Mouse (Mus musculus): ENCODE results near the gene Agtpbp1. TPM values are rescaled to one million over a fixed set of nuclear protein-coding genes. Genes with fewer than 3 reads are reported as not detected.

Agtpbp1 gene
- polyA plus RNA-seq, 1 experiment from 2014 or later, result 52.3 TPM

- Histone ChIP-seq H3K9me3 (no peaks in the 10 kb centered on the region), H3K4me1 (peaks cover 11% of the 10 kb centered on the region), H3K4me3 (no peak overlapping the region), H3K9ac (replicated peaks) (no peak overlapping the region), H3K36me3 (peaks cover 29% of the 10 kb centered on the region), H3K4me2 (replicated peaks) (no peak overlapping the region), H3K27ac (replicated peaks) (no peak overlapping the region), H3K27me3 (no peaks in the 10 kb centered on the region)
- WGBS, result 80% methylated on average over 5 of the region's 5 CpGs
- no peak for ATAC-seq (replicated peaks)
Measured at GRCm38 (mm10) chr13:59472222-59472621, 112.8 kb downstream of the Agtpbp1 start.

- Histone ChIP-seq H3K4me2 (replicated peaks) (no peak overlapping the region), H3K9ac (replicated peaks) (no peak overlapping the region), H3K4me3 (no peak overlapping the region), H3K9me3 (no peaks in the 10 kb centered on the region), H3K36me3 (peaks cover 21% of the 10 kb centered on the region), H3K4me1 (peaks cover 11% of the 10 kb centered on the region), H3K27me3 (no peaks in the 10 kb centered on the region), H3K27ac (replicated peaks) (no peak overlapping the region)
- ATAC-seq (replicated peaks), result no peak
- 92% methylated on average over 5 of the region's 5 CpGs for WGBS
Measured at GRCm38 (mm10) chr13:59469701-59470100, 115.3 kb downstream of the Agtpbp1 start.

DNA sequence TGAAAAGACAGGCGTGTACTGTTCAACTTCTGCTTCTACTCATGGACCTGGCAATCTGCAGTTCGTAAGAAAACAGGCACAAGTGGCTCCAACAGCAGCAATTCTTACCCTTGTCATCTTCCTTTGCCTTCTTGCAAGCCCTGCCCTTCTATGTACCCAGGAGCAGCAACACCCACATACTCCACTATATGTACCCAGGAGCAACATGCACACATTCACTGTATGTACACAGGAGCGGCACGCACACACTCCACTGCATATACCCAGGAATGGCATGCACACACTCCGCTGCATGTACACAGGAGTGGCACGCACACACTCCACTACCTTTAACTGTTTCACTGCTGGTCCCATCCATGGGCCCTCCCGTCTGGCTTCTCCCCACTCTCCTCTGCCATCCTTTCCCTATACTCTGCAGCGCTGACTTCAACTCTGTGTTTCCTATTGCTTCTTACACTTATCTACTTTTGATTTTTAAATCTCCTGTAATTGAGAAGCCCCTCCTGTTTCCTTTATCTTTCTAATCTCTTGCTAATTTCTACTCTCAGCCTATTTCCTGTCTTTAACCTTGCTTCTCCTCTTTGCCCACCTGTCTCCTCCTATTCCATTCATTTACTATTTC lies 116.7 kb downstream of the Agtpbp1 start:
- Histone ChIP-seq H3K4me2 (replicated peaks) (no peak overlapping the region), H3K9me3 (no peaks in the 10 kb centered on the region), H3K4me1 (peaks cover 11% of the 10 kb centered on the region), H3K4me3 (no peak overlapping the region), H3K27ac (replicated peaks) (peak overlapping the region; percentile 46), H3K36me3 (peaks cover 18% of the 10 kb centered on the region), H3K27me3 (no peaks in the 10 kb centered on the region), H3K9ac (replicated peaks) (no peak overlapping the region)
- ATAC-seq (replicated peaks), result no peak
- 79% methylated on average over 8 of the region's 8 CpGs for WGBS

GRCm38 (mm10) chr13:59467591-59467990 lies 117.4 kb downstream of the Agtpbp1 start:
- Histone ChIP-seq H3K36me3 (peaks cover 16% of the 10 kb centered on the region), H3K4me2 (replicated peaks) (no peak overlapping the region), H3K4me1 (peaks cover 11% of the 10 kb centered on the region), H3K9me3 (no peaks in the 10 kb centered on the region), H3K27me3 (no peaks in the 10 kb centered on the region), H3K27ac (replicated peaks) (peak overlapping the region; percentile 46), H3K9ac (replicated peaks) (no peak overlapping the region), H3K4me3 (no peak overlapping the region)
- 52% methylated on average over 3 of the region's 3 CpGs for WGBS
- peak; percentile 64 for ATAC-seq (replicated peaks)

GRCm38 (mm10) chr13:59460958-59461357 lies 124.1 kb downstream of the Agtpbp1 start:
- H3K4me1 ChIP-seq, result no peaks in the 10 kb centered on the region
- no peak for ATAC-seq (replicated peaks)
- no peaks in the 10 kb centered on the region for H3K9me3 ChIP-seq
- H3K27ac ChIP-seq (replicated peaks), result no peak overlapping the region
- no peaks in the 10 kb centered on the region for H3K27me3 ChIP-seq
- WGBS, result 89% methylated on average over 3 of the region's 3 CpGs
- H3K4me2 ChIP-seq (replicated peaks), result no peak overlapping the region
- H3K36me3 ChIP-seq, result peaks cover 8% of the 10 kb centered on the region
- H3K9ac ChIP-seq (replicated peaks), result no peak overlapping the region
- no peak overlapping the region for H3K4me3 ChIP-seq

DNA sequence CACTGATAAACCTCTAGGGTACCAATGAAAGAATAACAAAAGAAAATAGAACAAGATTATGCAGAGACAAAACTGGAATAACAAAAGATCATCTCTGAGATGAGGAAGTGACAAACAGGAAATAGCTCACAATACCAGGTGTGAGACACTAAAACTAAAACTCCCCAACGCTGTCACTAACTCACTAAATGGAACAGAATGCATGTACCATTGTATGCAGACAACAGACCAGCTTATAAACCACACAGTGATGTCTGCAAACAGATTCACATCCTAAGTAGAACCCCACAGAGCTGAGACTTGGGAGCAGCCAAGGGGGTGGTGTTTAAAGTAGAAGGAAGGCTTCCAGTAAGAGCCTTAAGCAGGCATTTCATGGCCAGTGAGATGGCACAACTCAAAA lies 128.8 kb downstream of the Agtpbp1 start:
- Histone ChIP-seq H3K27ac (replicated peaks) (no peak overlapping the region), H3K4me1 (no peaks in the 10 kb centered on the region; the same call in 1 of the 2 replicates), H3K9ac (replicated peaks) (no peak overlapping the region), H3K4me2 (replicated peaks) (no peak overlapping the region), H3K36me3 (0 out of 2 replicates have a peak, but pooled peaks cover 3% of the 10 kb centered on the region), H3K27me3 (no peaks in the 10 kb centered on the region), H3K4me3 (no peak overlapping the region), H3K9me3 (no peaks in the 10 kb centered on the region)
- no peak for ATAC-seq (replicated peaks)
- WGBS, result 81% methylated on average over 1 of the region's 1 CpGs

DNA sequence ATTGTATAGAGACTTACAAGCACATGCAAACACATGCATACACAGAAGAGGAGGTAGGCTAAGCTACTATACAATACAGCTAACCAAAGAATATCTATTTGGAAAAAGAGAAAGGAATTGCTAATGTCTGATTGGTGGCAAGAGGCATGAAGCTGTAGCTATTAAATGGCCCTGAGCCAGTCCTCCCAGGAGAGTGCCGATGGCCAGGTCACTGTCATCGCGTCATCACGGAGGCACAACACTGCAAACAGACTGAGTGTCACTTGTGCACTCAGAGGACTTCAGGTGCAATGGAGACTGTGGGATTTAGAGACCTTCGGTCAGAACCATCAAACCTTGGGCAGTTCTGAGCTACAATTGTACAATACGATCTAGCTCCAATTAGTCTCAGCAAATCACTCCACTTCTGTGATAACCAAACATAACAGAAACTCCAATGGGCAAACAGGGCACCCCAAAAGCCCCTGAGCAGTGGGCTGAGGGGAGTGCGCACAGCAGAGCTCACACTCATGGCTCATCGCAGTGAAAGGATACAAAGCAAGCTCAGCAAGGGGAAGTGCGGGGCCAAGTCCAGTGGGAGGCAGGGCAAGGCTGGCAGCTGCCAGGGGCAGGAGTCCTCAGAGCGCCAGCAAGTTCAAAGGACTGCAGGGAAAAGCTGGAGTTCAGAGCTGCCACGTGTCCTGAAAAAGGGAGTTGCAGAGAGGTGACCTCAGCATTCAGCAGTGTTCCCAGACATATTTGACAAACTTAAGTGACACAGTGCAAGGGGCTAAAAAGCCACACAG lies 130.8 kb downstream of the Agtpbp1 start:
- H3K4me2 ChIP-seq (replicated peaks), result no peak overlapping the region
- H3K27ac ChIP-seq (replicated peaks), result no peak overlapping the region
- 84% methylated on average over 11 of the region's 11 CpGs for WGBS
- no peaks in the 10 kb centered on the region for H3K27me3 ChIP-seq
- no peaks in the 10 kb centered on the region; the same call in 1 of the 2 replicates for H3K4me1 ChIP-seq
- no peaks in the 10 kb centered on the region for H3K9me3 ChIP-seq
- ATAC-seq (replicated peaks), result no peak
- H3K36me3 ChIP-seq, result no peaks in the 10 kb centered on the region
- no peak overlapping the region for H3K9ac ChIP-seq (replicated peaks)
- no peak overlapping the region for H3K4me3 ChIP-seq

DNA sequence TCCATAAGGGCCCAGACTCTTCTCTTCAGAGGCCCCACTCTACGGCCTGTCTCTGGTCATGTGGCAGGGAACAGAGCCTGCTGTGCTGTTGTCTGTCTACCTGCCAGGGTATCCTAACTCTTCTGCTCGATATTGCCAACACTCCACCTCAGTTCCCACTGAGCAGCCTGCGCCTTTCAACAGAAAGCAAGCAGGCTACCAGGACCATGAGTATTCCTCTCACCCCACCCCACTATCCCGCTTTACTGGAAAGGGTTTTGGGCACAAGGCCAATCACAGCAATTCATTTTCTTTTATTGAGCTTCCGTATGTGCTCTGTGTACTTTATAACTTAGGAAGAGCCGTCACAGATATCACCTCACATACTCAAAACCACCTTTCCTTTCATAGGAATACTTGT lies 131.4 kb downstream of the Agtpbp1 start:
- 61% methylated on average over 6 of the region's 6 CpGs for WGBS
- no peak overlapping the region for H3K4me2 ChIP-seq (replicated peaks)

GRCm38 (mm10) chr13:59453045-59453444 lies 132.0 kb downstream of the Agtpbp1 start:
- WGBS, result 80% methylated on average over 2 of the region's 2 CpGs
- H3K27me3 ChIP-seq, result no peaks in the 10 kb centered on the region
- no peaks in the 10 kb centered on the region; the same call in 1 of the 2 replicates for H3K4me1 ChIP-seq
- no peaks in the 10 kb centered on the region for H3K9me3 ChIP-seq
- H3K4me2 ChIP-seq (replicated peaks), result no peak overlapping the region
- no peak overlapping the region for H3K9ac ChIP-seq (replicated peaks)
- H3K36me3 ChIP-seq, result no peaks in the 10 kb centered on the region
- no peak for ATAC-seq (replicated peaks)
- no peak overlapping the region for H3K4me3 ChIP-seq
- H3K27ac ChIP-seq (replicated peaks), result no peak overlapping the region

More for the DNA sequence above, 131.4 kb downstream of the Agtpbp1 start:
- Histone ChIP-seq H3K27me3 (no peaks in the 10 kb centered on the region), H3K27ac (replicated peaks) (no peak overlapping the region), H3K9me3 (no peaks in the 10 kb centered on the region), H3K9ac (replicated peaks) (no peak overlapping the region), H3K4me1 (no peaks in the 10 kb centered on the region; the same call in 1 of the 2 replicates), H3K4me3 (no peak overlapping the region), H3K36me3 (no peaks in the 10 kb centered on the region)
- ATAC-seq (replicated peaks), result no peak

DNA sequence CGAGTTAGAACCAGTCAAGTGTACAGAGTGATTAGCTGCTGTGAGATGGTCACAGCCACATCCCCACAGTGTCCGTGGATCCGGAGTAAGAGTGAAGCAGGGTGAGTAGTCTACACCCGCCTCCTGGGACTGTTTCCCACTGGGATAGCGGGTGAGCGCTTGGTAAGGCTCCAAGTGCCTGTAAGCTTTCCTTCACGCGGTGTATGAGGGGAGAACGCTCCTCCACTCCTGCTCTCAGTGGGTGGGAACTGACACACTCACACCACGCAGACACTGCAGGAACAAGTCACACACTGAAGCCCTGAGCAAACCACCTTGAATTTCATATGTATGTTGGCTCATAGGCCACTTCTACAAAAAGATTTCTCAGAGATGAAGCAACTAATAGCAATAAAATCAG lies 134.2 kb downstream of the Agtpbp1 start:
- no peak overlapping the region for H3K4me2 ChIP-seq (replicated peaks)
- no peaks in the 10 kb centered on the region; the same call in 1 of the 2 replicates for H3K4me1 ChIP-seq
- ATAC-seq (replicated peaks), result no peak
- no peak overlapping the region for H3K27ac ChIP-seq (replicated peaks)
- H3K36me3 ChIP-seq, result 0 out of 2 replicates have a peak, but pooled peaks cover 2% of the 10 kb centered on the region
- H3K9ac ChIP-seq (replicated peaks), result no peak overlapping the region
- no peaks in the 10 kb centered on the region for H3K9me3 ChIP-seq
- no peak overlapping the region for H3K4me3 ChIP-seq
- no peaks in the 10 kb centered on the region for H3K27me3 ChIP-seq
- WGBS, result 83% methylated on average over 10 of the region's 10 CpGs

DNA sequence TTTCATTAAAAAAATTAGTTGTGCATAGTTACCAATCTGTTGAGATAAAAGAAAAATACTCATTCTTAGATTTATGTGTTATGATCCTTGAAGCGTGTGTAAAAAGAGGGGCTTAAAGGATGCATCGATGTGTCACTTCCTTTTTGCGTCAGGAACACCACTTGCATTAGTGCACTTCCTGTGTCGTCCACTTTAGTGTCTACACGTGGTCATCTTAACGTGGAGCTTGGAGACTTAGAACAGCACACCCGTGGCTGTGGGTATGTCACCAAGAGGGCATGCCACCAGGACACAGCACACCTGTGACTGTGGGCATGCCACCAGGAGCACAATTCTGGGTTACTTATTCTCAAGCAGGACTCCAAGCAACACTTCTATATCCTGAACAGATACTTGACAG lies 137.9 kb downstream of the Agtpbp1 start:
- no peak overlapping the region for H3K4me3 ChIP-seq
- H3K4me2 ChIP-seq (replicated peaks), result no peak overlapping the region
- H3K4me1 ChIP-seq, result no peaks in the 10 kb centered on the region
- H3K27me3 ChIP-seq, result no peaks in the 10 kb centered on the region
- H3K9me3 ChIP-seq, result no peaks in the 10 kb centered on the region
- no peak overlapping the region for H3K27ac ChIP-seq (replicated peaks)
- ATAC-seq (replicated peaks), result no peak
- H3K36me3 ChIP-seq, result 0 out of 2 replicates have a peak, but pooled peaks cover 2% of the 10 kb centered on the region
- 93% methylated on average over 7 of the region's 7 CpGs for WGBS
- no peak overlapping the region for H3K9ac ChIP-seq (replicated peaks)

DNA sequence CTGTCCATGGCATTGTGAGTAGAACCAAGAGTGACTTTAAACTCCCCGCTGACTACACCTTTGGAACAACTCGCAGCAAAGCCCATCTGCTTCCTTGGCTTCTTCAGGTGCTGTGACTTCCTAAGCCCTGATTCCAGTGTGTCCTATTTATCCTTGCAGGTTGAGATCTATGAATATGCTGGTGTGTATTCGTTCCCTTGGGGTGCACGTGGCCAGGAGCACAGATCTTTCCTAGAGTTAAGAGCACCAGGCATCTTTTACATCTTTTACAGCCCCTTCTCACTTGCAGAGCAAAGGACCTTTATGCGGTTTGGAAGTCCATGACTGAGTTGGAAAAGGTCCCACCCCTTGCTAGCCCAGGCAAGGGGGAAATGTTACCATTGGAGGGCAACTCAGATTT lies 139.8 kb downstream of the Agtpbp1 start:
- Histone ChIP-seq H3K27me3 (no peaks in the 10 kb centered on the region), H3K4me2 (replicated peaks) (no peak overlapping the region), H3K9me3 (no peaks in the 10 kb centered on the region), H3K27ac (replicated peaks) (no peak overlapping the region), H3K4me3 (no peak overlapping the region), H3K9ac (replicated peaks) (no peak overlapping the region), H3K4me1 (no peaks in the 10 kb centered on the region), H3K36me3 (0 out of 2 replicates have a peak, but pooled peaks cover 2% of the 10 kb centered on the region)
- ATAC-seq (replicated peaks), result no peak
- WGBS, result 85% methylated on average over 5 of the region's 5 CpGs

Data from forebrain, embryonic 15.5 days (tissue).